ENCODE assay signal across 8 mouse cellular contexts in the genomic region with DNA sequence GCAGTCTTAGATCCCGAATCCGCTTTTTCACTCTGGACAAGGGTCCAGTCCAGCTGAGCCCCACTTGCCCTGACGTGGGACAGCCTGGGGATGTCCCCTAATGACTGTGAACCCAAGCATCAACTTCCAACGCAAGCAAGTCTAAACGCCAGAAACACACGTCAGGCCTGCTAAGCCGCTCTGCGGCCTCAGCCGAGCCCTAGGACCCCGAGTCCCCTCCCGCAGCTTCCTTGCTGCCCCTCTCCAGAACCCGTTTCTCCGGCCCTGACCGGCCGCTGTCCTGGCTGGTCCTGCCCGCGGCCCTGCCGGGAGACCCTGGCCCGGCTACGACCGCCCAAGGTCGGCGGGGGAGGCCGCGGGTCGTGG. TPM values are rescaled to one million over a fixed set of nuclear protein-coding genes. Genes with fewer than 3 reads are reported as not detected.
DNase-seq lines count a peak whose midpoint lies in the region; ATAC-seq and TF ChIP-seq lines count a peak whose summit lies in the region.

No protein-coding gene starts in this region.

- H3K36me3 ChIP-seq in C2C12 (ENCODE audit: control insufficient read depth, insufficient read depth) = no peaks in the 10 kb centered on the region
- H3K36me3 ChIP-seq in embryonic facial prominence, embryonic 14.5 days (ENCODE audit: control insufficient read depth, insufficient read depth, low read length) = no peaks in the 10 kb centered on the region
- no peaks in the 10 kb centered on the region for H3K36me3 ChIP-seq in intestine, embryonic 15.5 days
- no peaks in the 10 kb centered on the region for H3K36me3 ChIP-seq in midbrain, embryonic 10.5 days

- peak overlapping the region; percentile 87 for H3K27ac ChIP-seq in embryonic facial prominence, embryonic 14.5 days (replicated peaks; ENCODE audit: low read depth, low read length)
- peak overlapping the region; percentile 72 for H3K27ac ChIP-seq in intestine, embryonic 15.5 days
- peak overlapping the region; percentile 90 for H3K27ac ChIP-seq in midbrain, embryonic 10.5 days (replicated peaks)

- peaks cover 65% of the 10 kb centered on the region for H3K79me2 ChIP-seq in C2C12 (ENCODE audit: control insufficient read depth, insufficient read depth)

- H3ac ChIP-seq in C2C12 (ENCODE audit: control insufficient read depth, insufficient read length, low read depth) = peak overlapping the region; percentile 72

- H3K9ac ChIP-seq in embryonic facial prominence, embryonic 14.5 days (ENCODE audit: low read depth, low read length) = peak overlapping the region; percentile 98
- H3K9ac ChIP-seq in intestine, embryonic 15.5 days = peak overlapping the region; percentile 92

- no peak for TF ChIP-seq CTCF in C2C12 (IDR thresholded peaks at IDR 0.05; ENCODE audit: control insufficient read depth, insufficient read depth, insufficient read length)

- H3K9me3 ChIP-seq in embryonic facial prominence, embryonic 14.5 days (ENCODE audit: control insufficient read depth, low read length) = no peaks in the 10 kb centered on the region
- no peaks in the 10 kb centered on the region for H3K9me3 ChIP-seq in intestine, embryonic 15.5 days
- H3K9me3 ChIP-seq in midbrain, embryonic 10.5 days (replicated peaks) = no peaks in the 10 kb centered on the region

- peaks cover 5% of the 10 kb centered on the region; the same call in 1 of the 2 replicates for H3K4me1 ChIP-seq in embryonic facial prominence, embryonic 14.5 days (ENCODE audit: control insufficient read depth, insufficient read depth, low read length)
- H3K4me1 ChIP-seq in intestine, embryonic 15.5 days (replicated peaks) = peaks cover 4% of the 10 kb centered on the region; the same call in 1 of the 2 replicates
- peaks cover 12% of the 10 kb centered on the region for H3K4me1 ChIP-seq in midbrain, embryonic 10.5 days

- peak; percentile 75 for ATAC-seq in embryonic facial prominence, embryonic 14.5 days (ENCODE audit: low read depth)
- ATAC-seq in intestine, embryonic 15.5 days = peak; percentile 69

- H3K4me2 ChIP-seq in embryonic facial prominence, embryonic 14.5 days (ENCODE audit: low read depth, low read length) = peak overlapping the region; percentile 75
- H3K4me2 ChIP-seq in intestine, embryonic 15.5 days (replicated peaks) = peak overlapping the region; percentile 90

- WGBS in embryonic facial prominence, embryonic 14.5 days = under 1% methylated on average over 22 of the region's 26 CpGs
- 1% methylated on average over 26 of the region's 26 CpGs for WGBS in intestine, embryonic 15.5 days
- WGBS in midbrain, embryonic 10.5 days = 1% methylated on average over 26 of the region's 26 CpGs

- H3K27me3 ChIP-seq in C2C12 (ENCODE audit: control insufficient read depth, insufficient read depth, insufficient read length) = no peaks in the 10 kb centered on the region
- no peaks in the 10 kb centered on the region for H3K27me3 ChIP-seq in embryonic facial prominence, embryonic 14.5 days (replicated peaks; ENCODE audit: control insufficient read depth, insufficient read depth, low read length)
- no peaks in the 10 kb centered on the region for H3K27me3 ChIP-seq in intestine, embryonic 15.5 days (replicated peaks)
- no peaks in the 10 kb centered on the region for H3K27me3 ChIP-seq in midbrain, embryonic 10.5 days (ENCODE audit: low read depth, poor library complexity, severe bottlenecking)

- H3K79me3 ChIP-seq in C2C12 (ENCODE audit: low read depth) = peaks cover 48% of the 10 kb centered on the region

- peak; percentile 35 for DNase-seq in gastrocnemius, adult 18-20 months (ENCODE audit: low spot score)
- no peak for DNase-seq in gastrocnemius, postnatal 25 days
- DNase-seq in embryonic facial prominence, embryonic 14.5 days (ENCODE audit: low spot score) = peak; percentile 29
- DNase-seq in midbrain, embryonic 10.5 days (ENCODE audit: low spot score) = no peak
- DNase-seq in right cerebral cortex, postnatal 25 days = no peak
- DNase-seq in cerebellum, postnatal 25 days = no peak

- H3K4me3 ChIP-seq in C2C12 (ENCODE audit: insufficient read depth, poor library complexity, severe bottlenecking) = peak overlapping the region; percentile 70
- H3K4me3 ChIP-seq in embryonic facial prominence, embryonic 14.5 days (ENCODE audit: low read depth, low read length) = peak overlapping the region; percentile 86
- peak overlapping the region; percentile 82 for H3K4me3 ChIP-seq in intestine, embryonic 15.5 days (replicated peaks)
- H3K4me3 ChIP-seq in midbrain, embryonic 10.5 days = peak overlapping the region; percentile 90

TF ChIP-seq in C2C12, 6 proteins besides CTCF, POLR2A, EP300 and RAD21:
- no peak for TF ChIP-seq MYOD1 (IDR thresholded peaks at IDR 0.05; ENCODE audit: control insufficient read depth, insufficient read length, low read depth)
- no peak for TF ChIP-seq MAX (IDR thresholded peaks at IDR 0.05)
- no peak for TF ChIP-seq FOSL1 (IDR thresholded peaks at IDR 0.05; ENCODE audit: insufficient read depth, low read length, poor library complexity, severe bottlenecking)
- no peak for TF ChIP-seq CEBPB (IDR thresholded peaks at IDR 0.05; ENCODE audit: low read depth)

RNA-seq across cellular contexts. Expression of a gene that starts 21.6 kb away (rescaled TPM):
- 10 to 100 TPM; 38.8 to 48.7 TPM for total RNA-seq in gastrocnemius, adult 18-20 months (2021)
- 10 to 100 TPM; 39.0 to 41.3 TPM for total RNA-seq in gastrocnemius, postnatal 25 days (2021)
- polyA plus RNA-seq in C2C12 (2012; fragmentation: generic; extraction: Trizol) = 22.3 TPM
- 22.5 and 25.2 TPM in 2 replicates for polyA plus RNA-seq in embryonic facial prominence, embryonic 14.5 days (2014; fragmentation: Nextera tagmentation; extraction: Ambion mirVana)
- polyA plus RNA-seq in intestine, embryonic 15.5 days (2015; fragmentation: Nextera tagmentation; extraction: Ambion mirVana) = 21.3 and 21.4 TPM in 2 replicates
- polyA plus RNA-seq in midbrain, embryonic 10.5 days (2016; fragmentation: Nextera tagmentation; extraction: Ambion mirVana) = 18.3 and 22.8 TPM in 2 replicates

RNA-seq across cellular contexts. Expression of a gene that starts 25.1 kb away (rescaled TPM):
- total RNA-seq in gastrocnemius, adult 18-20 months (2021) = 100 to 1,000 TPM in 1 of 2 experiments, 10 to 100 TPM in 1; 95.5 to 103 TPM
- total RNA-seq in gastrocnemius, postnatal 25 days (2021) = 10 to 100 TPM; 89.1 to 96.9 TPM
- polyA plus RNA-seq in C2C12 (2012; fragmentation: generic; extraction: Trizol) = 150 TPM
- 195 and 198 TPM in 2 replicates for polyA plus RNA-seq in embryonic facial prominence, embryonic 14.5 days (2014; fragmentation: Nextera tagmentation; extraction: Ambion mirVana)
- polyA plus RNA-seq in intestine, embryonic 15.5 days (2015; fragmentation: Nextera tagmentation; extraction: Ambion mirVana) = 209 and 230 TPM in 2 replicates
- polyA plus RNA-seq in midbrain, embryonic 10.5 days (2016; fragmentation: Nextera tagmentation; extraction: Ambion mirVana) = 155 and 159 TPM in 2 replicates

RNA-seq across cellular contexts. Expression of a gene that starts 47.7 kb away (rescaled TPM):
- total RNA-seq in gastrocnemius, adult 18-20 months (2021) = 10 to 100 TPM; 11.1 to 12.7 TPM
- total RNA-seq in gastrocnemius, postnatal 25 days (2021) = 10 to 100 TPM; 11.7 to 14.8 TPM
- polyA plus RNA-seq in C2C12 (2012; fragmentation: generic; extraction: Trizol) = 91.3 TPM
- 82.5 and 102 TPM in 2 replicates for polyA plus RNA-seq in embryonic facial prominence, embryonic 14.5 days (2014; fragmentation: Nextera tagmentation; extraction: Ambion mirVana)
- 127 and 130 TPM in 2 replicates for polyA plus RNA-seq in intestine, embryonic 15.5 days (2015; fragmentation: Nextera tagmentation; extraction: Ambion mirVana)
- polyA plus RNA-seq in midbrain, embryonic 10.5 days (2016; fragmentation: Nextera tagmentation; extraction: Ambion mirVana) = 142 and 159 TPM in 2 replicates

Comparison
In these comparisons a context has a peak if more than half of its experiments do, and no peak if none do; other contexts are left out.
1. DNase-seq: peak in gastrocnemius, adult 18-20 months (single experiment) and embryonic facial prominence, embryonic 14.5 days (single experiment); none in gastrocnemius, postnatal 25 days (single experiment), midbrain, embryonic 10.5 days (single experiment), right cerebral cortex, postnatal 25 days (single experiment) and cerebellum, postnatal 25 days (0 of 2).
2. Peak in every context shown above with its lines, with median percentiles within 50 percentile points of each other: H3K4me3 ChIP-seq and H3K27ac ChIP-seq.